Mouse (Mus musculus): ENCODE data around the gene Xrcc3. TPM values are rescaled to one million over a fixed set of nuclear protein-coding genes. Genes with fewer than 3 reads are reported as not detected.

Xrcc3 gene
- total and polyA plus RNA-seq, 3 experiments: 11.8 to 16.3 (median 13.3) TPM

GRCm38 (mm10) chr12:111833457-111833856 is 19.8 kb upstream of the Xrcc3 start:
- dilution Hi-C loops (cut with MboI; ENCODE audit: extremely low pct_ligation_motif_present, extremely low pct_unique_long_range_greater_than_20kb, low sequenced_read_pairs): no loop called here
- H3K36me3 ChIP-seq (replicated peaks in 1 of 2; ENCODE audit: control insufficient read depth in 1 of 2, insufficient read depth in 1 of 2, low read length in 1 of 2): peaks cover 3 to 62% of the 10 kb centered on the region in 2 experiments
- no peaks in the 10 kb centered on the region for H3K79me2 ChIP-seq (replicated peaks; ENCODE audit: control insufficient read depth, extremely low read depth, insufficient read depth, poor library complexity, severe bottlenecking)
- peaks cover 13 to 48% of the 10 kb centered on the region in 2 experiments for H3K4me1 ChIP-seq (ENCODE audit: control insufficient read depth in 1 of 2, insufficient read depth in 2 of 2)
- H3K27ac ChIP-seq (ENCODE audit: insufficient read depth, low read depth): no peak overlapping the region
- in situ Hi-C loops (cut with MboI; ENCODE audit: low pct_ligation_motif_present, low pct_unique_long_range_greater_than_20kb, low sequenced_read_pairs): no loop called here
- no peak for DNase-seq (ENCODE audit: extremely low read depth)
- TF ChIP-seq MAFK (IDR thresholded peaks at IDR 0.05; ENCODE audit: insufficient replicate concordance, low read length) (no peak), ELF1 (IDR thresholded peaks at IDR 0.05; ENCODE audit: low read depth, low read length) (no peak), PAX5 (IDR thresholded peaks at IDR 0.05; ENCODE audit: low read length) (no peak), MYC (IDR thresholded peaks at IDR 0.05; ENCODE audit: low read depth, low read length) (no peak), IRF4 (IDR thresholded peaks at IDR 0.05; ENCODE audit: low read depth, low read length) (no peak), SMC3 (IDR thresholded peaks at IDR 0.05; ENCODE audit: low read depth, low read length) (no peak), RAD21 (IDR thresholded peaks at IDR 0.05; ENCODE audit: low read depth, low read length) (no peak), E2F4 (IDR thresholded peaks at IDR 0.05; ENCODE audit: insufficient replicate concordance, low read depth, low read length) (no peak), ZKSCAN1 (IDR thresholded peaks at IDR 0.05; ENCODE audit: borderline replicate concordance, low read depth, low read length) (no peak), CHD2 (IDR thresholded peaks at IDR 0.05; ENCODE audit: low read length) (no peak), CTCF (conservative IDR thresholded peaks at IDR 0.05 in 1 of 2, IDR thresholded peaks at IDR 0.05 in 1 of 2; ENCODE audit: low read depth in 2 of 2, low read length in 2 of 2) (no peak), JUN (IDR thresholded peaks at IDR 0.05; ENCODE audit: insufficient read depth, low read depth, low read length) (no peak), POLR2AphosphoS2 (IDR thresholded peaks at IDR 0.05; ENCODE audit: low read depth, low read length) (no peak)
- no peak overlapping the region for H3K9ac ChIP-seq (ENCODE audit: insufficient read depth, low read depth)
- no peaks in the 10 kb centered on the region for H3K9me3 ChIP-seq (replicated peaks; ENCODE audit: low read length)
- H3K27me3 ChIP-seq (replicated peaks): no peaks in the 10 kb centered on the region
- H3K4me2 ChIP-seq (ENCODE audit: insufficient read depth, low read depth, poor library complexity, severe bottlenecking): no peak overlapping the region
- no peak overlapping the region for H3K4me3 ChIP-seq (replicated peaks in 1 of 3; ENCODE audit: low read depth in 2 of 3, low read length in 2 of 3, poor library complexity in 1 of 3)

GRCm38 (mm10) chr12:111832643-111833042 is 19.0 kb upstream of the Xrcc3 start:
- Histone ChIP-seq H3K79me2 (replicated peaks; ENCODE audit: control insufficient read depth, extremely low read depth, insufficient read depth, poor library complexity, severe bottlenecking) (no peaks in the 10 kb centered on the region), H3K36me3 (replicated peaks in 1 of 2; ENCODE audit: control insufficient read depth in 1 of 2, insufficient read depth in 1 of 2, low read length in 1 of 2) (peaks cover 10 to 67% of the 10 kb centered on the region in 2 experiments), H3K4me1 (ENCODE audit: control insufficient read depth in 1 of 2, insufficient read depth in 2 of 2) (peaks cover 13 to 48% of the 10 kb centered on the region in 2 experiments), H3K27me3 (replicated peaks) (no peaks in the 10 kb centered on the region), H3K4me2 (ENCODE audit: insufficient read depth, low read depth, poor library complexity, severe bottlenecking) (no peak overlapping the region), H3K4me3 (replicated peaks in 1 of 3; ENCODE audit: low read depth in 2 of 3, low read length in 2 of 3, poor library complexity in 1 of 3) (no peak overlapping the region), H3K27ac (ENCODE audit: insufficient read depth, low read depth) (no peak overlapping the region), H3K9ac (ENCODE audit: insufficient read depth, low read depth) (no peak overlapping the region), H3K9me3 (replicated peaks; ENCODE audit: low read length) (no peaks in the 10 kb centered on the region)
- DNase-seq (ENCODE audit: extremely low read depth): no peak
- in situ Hi-C loops (cut with MboI; ENCODE audit: low pct_ligation_motif_present, low pct_unique_long_range_greater_than_20kb, low sequenced_read_pairs) (no loop called here), dilution Hi-C loops (cut with MboI; ENCODE audit: extremely low pct_ligation_motif_present, extremely low pct_unique_long_range_greater_than_20kb, low sequenced_read_pairs) (no loop called here)
- TF ChIP-seq SIN3A (IDR thresholded peaks at IDR 0.05; ENCODE audit: low read length): no peak
- TF ChIP-seq USF2 (conservative IDR thresholded peaks at IDR 0.05; ENCODE audit: low read depth, low read length): no peak
- no peak for TF ChIP-seq BHLHE40 (IDR thresholded peaks at IDR 0.05; ENCODE audit: low read depth, low read length)
- no peak for TF ChIP-seq ELF1 (IDR thresholded peaks at IDR 0.05; ENCODE audit: low read depth, low read length)
- TF ChIP-seq ETS1 (conservative IDR thresholded peaks at IDR 0.05; ENCODE audit: low read depth, low read length): no peak

Data from CH12.LX (cell line).